Mouse (Mus musculus) liver, adult (tissue): Measurements from ENCODE around the gene Pak3.

Experiments
- GATA4 ChIP-seq: IDR thresholded peaks from 2 replicates; pipeline ENCODE4 v1.6.1; 2014; ENCODE audit warnings: mild to moderate bottlenecking, low read length; ENCODE audit not compliant: insufficient replicate concordance

Pak3 gene

GRCm38 (mm10) chrX:143627767-143628166 is 109.4 kb downstream of the Pak3 start:
- TF ChIP-seq GATA4, result no peak

- TF ChIP-seq GATA4, result no peak
These were observed 125.5 kb downstream of the Pak3 start for GRCm38 (mm10) chrX:143643936-143644335.

- no peak for TF ChIP-seq GATA4
These were observed 126.4 kb downstream of the Pak3 start for GRCm38 (mm10) chrX:143644807-143645206.

DNA sequence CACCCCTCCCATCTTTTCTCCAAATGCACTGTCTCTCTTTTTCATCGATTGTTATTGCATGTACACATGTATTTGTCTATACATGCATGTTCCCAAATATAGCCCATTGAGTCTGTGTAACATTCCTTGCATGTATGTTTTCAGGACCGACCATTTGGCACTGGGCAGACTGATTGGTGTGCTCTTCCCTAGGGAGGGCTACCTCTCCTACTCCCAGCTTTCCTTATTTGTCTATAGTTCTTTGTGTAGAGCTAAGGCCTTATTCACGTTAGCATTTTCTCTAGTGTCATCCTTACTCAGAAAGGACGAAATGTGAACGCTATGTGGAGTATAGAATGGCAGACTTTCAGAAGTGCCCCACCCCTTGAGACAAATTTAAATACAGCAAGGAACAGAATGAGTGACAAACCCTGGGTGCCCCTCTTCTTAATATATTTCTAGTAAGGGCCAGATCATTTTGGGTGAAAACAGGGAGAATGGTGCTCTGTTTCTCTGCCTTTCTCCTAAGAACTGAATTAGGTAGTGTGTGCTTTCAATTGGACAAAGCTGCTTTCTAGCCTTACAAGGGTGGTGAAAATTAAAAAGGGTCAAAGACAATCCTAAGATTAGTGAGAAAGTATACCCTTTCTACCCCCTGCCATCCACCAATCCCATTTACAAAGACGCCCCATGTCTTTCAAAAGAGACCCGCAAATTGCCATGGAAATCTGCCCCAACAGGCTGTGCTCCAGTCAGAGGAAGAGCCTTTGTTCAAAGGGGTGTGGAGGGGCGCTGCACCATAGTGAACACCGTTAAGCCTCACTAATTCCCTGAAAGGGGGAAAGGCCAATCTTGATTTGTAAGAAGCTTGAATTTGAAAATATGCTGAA is 136.2 kb downstream of the Pak3 start:
- TF ChIP-seq GATA4, result no peak

DNA sequence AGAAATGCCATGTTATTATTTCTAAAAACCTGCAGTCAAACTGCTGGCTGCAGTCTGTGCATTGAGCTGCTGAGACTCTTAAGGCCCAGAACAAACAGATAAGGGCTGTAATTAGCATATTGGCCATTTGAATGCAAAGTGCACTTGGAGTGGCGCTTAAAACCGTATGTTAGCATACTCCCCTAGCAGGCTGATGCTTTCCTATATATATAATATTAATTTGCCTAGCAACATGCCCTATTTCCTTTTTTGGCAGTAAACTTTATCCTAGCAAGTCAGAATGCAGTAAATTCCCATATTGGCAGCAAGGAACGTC is 136.7 kb downstream of the Pak3 start:
- TF ChIP-seq GATA4, result no peak

DNA sequence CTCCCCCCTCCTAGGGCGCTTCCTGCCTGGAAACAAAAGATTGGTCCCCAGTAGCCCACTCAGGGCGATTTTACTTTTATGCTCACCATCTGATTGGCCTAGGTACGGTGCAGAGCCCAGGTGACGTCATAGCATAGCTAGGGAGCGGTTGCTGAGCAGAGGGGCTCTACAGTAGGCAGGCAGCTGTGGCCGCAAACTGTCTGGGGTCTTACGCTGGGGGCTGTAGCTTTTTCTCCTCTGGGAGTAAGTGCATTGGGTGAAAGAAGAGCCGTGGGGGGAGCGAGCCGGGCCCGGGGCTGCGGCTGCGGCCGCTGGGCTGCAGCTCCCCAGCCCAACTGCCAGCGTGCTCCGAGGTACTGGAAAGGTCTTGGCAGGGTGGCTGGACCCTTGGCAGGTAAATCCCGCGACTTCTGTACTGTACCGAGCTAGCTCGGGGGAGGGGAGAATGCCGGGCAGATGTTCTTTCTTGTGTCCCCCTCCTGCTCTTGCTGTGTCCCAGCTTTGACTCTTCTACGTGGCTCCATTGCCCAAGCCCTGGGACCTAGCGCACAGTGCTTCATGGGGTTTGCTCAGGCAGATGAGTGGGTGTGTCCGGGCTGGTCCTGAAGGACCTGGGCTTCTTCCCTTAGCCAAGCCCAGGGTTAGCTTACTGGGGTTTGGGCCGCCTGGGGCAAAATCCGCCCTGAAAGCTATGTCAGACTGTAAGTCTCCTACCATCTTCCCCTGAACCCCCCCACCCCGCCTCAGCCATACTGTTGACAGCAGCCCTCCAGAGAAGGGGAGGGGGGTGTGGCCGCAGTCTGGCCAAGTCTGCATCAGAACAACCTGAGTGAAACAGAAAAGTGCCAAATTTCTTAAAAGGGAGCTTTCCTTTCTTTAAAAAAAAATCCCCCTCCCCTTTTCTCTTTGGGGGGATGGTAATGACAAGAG is 146.1 kb downstream of the Pak3 start:
- no peak for TF ChIP-seq GATA4

DNA sequence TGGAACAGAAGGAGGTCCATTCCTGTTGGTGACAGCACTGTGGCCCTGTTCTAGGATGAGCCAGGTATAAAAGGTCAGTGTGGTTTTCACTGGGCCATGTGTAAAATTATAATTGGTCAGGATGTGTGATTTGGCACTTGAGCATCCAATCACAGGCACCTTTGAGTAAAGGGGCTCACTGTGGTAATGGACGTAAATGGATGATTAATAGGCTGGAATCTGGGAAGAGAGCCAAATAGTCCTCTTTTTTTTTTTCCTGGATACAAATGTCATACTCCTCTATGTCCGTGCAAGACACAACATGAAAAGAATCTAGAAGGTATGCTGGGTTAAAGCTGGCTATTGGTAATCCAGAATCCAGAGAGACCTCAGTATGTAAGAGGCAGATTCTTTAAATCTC is 147.4 kb downstream of the Pak3 start:
- no peak for TF ChIP-seq GATA4

DNA sequence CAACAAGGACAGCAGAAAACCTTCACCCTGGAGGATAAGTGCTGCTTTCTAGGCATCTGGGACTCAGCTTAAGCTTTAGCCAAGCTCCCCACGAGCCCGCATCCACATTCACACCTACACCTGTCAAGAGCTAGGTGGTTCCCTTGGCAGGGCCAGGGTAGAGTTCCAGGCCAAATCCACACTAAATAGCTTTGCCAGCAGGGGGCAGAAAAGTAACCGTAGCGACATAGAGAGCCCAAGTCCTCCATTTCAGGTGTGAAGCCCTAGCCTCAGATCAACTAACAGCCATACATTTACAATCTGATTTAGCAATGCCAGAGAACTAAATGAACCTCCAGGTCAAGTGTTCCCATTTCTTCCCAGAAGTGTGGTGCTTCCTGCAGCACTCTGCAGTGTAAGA is 148.6 kb downstream of the Pak3 start:
- no peak for TF ChIP-seq GATA4

GRCm38 (mm10) chrX:143668242-143668641 is 149.9 kb downstream of the Pak3 start:
- no peak for TF ChIP-seq GATA4

GRCm38 (mm10) chrX:143678566-143678965 is 160.2 kb downstream of the Pak3 start:
- no peak for TF ChIP-seq GATA4

- no peak for TF ChIP-seq GATA4
These were observed 203.9 kb downstream of the Pak3 start for GRCm38 (mm10) chrX:143722250-143722649.

DNA sequence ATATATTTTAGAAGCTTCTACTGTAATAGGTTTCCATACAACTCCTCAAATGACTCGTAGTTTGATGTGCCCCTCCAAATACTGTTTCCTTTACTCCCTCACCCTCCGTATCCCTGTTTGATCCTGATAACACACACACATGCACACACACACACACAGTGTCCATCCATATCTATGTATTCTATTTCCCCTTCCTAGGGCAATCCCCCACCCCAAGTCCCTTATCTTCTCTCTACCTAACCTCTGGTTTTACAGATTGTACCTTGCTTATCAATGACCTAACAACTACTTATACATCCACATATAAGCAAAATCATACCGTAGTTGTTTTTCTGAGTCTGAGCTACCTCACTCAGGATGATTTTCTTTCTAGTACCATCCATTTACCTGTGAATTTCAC is 207.0 kb downstream of the Pak3 start:
- no peak for TF ChIP-seq GATA4

GRCm38 (mm10) chrX:143736035-143736434 is 217.6 kb downstream of the Pak3 start:
- no peak for TF ChIP-seq GATA4

- TF ChIP-seq GATA4, result no peak
These were observed 220.8 kb downstream of the Pak3 start for GRCm38 (mm10) chrX:143739171-143739570.

DNA sequence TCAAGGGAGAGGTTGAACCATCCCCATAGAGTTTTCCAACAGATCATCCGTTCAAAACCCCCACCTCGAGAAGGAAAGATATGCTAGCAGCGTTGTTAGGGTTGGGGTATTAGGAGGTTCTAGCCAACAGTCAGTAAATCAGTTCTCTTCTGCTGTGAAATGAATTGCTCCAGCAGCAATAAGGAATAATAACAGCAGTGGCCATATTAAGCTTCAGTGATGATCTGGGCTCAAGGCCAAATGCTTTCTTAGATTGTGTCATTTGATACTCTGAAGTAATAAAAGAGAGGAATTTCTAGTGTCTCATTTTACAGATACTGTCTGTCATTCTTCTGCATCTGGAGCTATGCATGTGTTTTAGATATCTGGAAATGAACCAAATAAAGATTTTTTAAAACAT is 244.2 kb downstream of the Pak3 start:
- no peak for TF ChIP-seq GATA4

DNA sequence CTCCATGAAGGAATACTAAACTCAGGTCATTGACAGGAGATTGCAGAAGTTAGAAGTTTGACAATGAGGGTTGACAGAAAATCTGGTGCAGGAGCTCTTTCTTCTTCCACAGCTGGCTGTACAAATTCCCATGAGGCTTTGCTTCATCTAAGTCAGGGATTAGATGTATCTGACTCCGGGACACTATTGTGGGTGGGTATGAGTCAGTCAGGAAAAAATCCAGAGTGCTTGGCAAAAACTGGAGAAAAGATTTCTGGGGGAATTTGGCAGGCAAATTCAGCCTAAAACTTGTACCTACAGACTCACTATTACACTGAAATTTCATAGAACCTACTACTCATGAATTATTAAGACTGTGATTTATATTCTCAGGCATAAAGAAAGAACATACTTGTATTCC is 297.6 kb downstream of the Pak3 start:
- TF ChIP-seq GATA4, result no peak
